Mouse (Mus musculus) cerebellum, adult (tissue): ENCODE measurements around the gene Mitf.
A peak's percentile ranks its signal among the peaks of the same experiment; 100 is the strongest.

Experiments
- ATAC-seq: cut with Nextera tagmentation; 2 replicates; pipeline ENCODE4 v1.9.2; 2017; ENCODE audit warnings: mild to moderate bottlenecking, moderate library complexity, mixed read lengths; ENCODE audit not compliant: insufficient number of reproducible peaks, low FRiP score, low TSS enrichment

The Mitf gene

DNA sequence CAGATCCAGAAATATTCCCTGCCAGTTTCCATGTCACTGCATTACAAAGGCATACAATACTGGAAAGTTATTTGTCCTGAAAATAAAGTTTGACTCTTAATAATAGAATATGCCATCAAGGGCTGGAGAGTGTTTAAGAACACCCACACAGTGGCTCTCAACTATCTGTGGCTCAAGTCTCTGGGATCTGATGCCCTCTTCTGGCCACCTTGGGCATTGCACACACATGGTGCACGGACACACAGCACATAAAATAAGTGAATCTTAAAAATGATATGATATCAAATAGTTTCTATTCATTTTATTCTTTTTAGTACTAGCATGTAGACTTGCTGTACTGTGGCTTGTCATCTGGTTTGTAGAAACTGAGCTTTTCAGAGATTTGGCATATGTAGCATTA is 198.7 kb downstream of the Mitf start:
- ATAC-seq, result no peak

DNA sequence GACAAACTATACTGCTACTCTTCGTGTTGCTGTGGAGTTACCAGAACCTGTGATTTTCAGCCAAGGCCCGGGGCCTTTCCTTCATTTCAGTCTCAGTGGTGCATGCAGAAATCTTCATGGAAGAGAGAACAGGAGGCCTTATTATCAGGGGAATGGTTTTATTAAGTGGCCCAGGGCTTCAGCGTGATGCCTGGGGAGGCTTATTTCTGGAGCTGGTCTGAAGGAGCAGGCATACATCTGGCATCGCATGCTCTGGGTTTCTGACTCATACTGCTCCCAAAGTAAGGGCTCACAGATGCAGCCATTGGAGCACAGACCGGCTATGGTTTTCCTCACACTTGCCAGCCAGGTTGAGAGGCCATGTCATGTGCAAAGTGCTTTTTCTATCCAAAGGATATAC is 208.2 kb downstream of the Mitf start:
- ATAC-seq, result no peak

DNA sequence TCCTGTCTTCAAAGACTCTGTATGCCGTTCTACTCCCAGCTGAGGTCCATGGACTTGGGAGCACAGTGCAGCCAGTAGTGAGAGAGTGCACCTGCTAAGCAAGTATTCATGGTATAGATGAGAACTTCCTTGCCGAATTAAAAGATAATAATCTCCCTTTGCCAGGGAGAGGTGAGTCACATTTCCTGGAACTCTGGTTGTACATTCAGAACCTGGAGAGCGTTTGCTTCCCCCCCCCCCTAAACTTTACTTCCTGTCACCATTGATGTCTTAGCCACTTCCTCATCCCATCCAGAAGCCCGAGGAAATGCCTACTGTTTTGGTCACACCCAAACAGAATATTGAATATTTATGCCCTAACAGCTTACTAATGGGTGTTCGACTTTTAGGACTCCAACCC is 209.0 kb downstream of the Mitf start:
- ATAC-seq, result no peak

DNA sequence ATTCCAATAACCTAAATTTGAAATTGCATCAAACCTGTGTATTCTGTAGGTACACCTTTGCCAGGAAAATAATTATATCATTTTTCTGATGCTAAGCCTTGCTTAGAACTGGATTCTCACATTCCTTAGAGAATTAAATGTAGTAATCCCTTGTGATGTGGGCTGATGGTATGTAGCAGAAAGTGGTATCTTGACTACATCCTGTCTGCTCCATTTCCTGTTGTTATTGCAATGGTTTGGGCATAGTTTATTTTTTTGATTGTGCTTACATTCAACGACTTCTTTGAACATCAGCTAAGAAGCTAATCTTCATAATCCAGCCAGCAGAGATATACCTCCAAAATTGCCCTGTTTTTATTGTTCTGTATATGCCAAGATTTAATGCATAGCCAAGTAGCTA is 217.0 kb downstream of the Mitf start:
- ATAC-seq, result no peak

DNA sequence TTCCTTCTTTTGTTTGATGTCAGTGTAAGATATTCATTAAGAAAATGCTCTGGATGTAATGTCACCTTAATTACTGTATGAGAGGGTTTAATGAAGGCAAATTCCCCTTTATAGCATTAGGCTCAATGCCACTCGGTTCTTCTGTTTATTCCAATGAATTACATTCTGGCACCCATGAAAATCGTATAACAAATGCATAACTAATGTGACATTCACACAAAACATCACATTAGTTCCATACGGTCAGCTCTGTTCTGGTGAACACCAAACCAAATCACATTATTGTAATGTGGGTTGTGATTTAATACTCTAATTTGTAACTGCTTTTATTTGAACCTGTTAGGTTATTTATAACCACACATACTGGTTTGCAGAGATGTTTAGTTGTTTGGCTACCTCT is 231.7 kb downstream of the Mitf start:
- no peak for ATAC-seq

DNA sequence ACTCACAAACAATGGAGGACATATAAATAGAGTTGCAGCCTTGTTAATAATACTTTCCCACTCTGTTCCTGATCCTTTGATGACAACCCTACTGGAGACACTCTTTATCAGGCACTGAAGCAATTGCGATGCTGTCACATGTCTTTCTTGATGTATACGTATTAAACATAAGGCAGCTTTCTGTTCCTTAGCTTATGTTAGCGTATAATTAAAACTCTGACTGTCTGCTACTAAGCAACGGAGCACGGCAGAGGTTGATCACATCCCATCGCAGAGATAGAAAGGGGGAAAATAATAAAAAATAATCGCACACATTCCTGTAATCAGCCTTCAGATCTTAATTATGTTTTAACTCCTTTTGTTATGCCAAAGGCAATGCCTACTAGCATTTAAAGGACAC is 234.9 kb downstream of the Mitf start:
- no peak for ATAC-seq

DNA sequence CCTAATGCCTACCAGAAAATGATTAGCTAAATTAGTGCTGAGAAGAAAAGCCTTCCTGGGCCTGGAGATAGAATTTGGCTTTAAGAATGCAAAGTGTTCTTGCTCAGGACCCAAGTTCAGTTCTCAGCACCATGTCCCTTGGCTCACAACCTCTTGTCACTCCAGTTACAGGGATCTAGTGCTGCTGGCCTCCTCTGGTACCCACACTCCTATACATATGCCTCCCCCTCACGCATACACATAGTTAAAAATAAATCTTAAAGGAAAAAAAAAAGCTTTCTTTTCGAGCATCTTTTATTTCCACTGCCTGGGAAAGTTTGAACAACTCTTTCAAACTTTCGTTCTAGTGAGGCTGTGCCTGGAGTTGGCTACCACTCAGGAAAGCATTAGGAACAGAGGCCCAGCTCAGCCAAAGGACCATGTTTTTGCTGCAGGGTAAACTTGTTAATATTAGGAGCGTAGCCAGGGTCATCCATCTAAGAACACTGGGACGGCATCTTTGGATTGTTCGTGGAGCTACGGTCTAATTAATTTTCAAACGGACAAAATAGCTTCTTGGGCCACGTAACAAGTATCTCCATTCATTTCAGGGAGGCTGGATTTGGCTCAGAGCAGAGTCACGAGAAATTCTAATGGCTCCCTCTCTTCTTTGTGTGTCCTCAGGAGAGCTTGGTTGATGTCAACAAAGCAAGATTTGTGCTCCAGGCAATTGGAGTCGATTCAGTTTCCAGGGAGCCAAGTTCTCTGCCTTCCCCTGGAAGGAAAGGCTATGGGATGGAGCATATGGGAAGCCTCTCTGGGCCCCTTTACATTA is 239.7 kb downstream of the Mitf start:
- ATAC-seq, result peak; percentile 6; the same call in 1 of the 2 replicates

DNA sequence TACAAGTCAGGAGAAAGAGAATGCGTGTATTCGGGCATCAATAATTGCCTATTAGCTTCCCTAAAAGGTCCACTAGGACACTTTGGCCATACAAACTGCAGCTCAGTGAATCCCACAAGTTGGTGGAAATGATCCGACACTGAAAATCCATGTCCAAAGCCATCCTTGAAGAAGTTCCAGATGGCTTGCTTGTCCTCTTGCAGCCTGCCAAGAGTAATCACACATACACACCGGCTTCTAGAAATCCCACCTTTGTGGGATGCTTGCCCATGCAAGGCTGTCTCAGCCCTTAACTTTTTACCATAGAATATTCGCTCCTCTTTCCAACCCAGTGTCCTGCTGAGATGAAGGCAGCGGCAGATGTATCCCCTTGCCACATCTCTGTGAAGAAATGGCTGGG is 240.9 kb downstream of the Mitf start:
- ATAC-seq, result no peak

DNA sequence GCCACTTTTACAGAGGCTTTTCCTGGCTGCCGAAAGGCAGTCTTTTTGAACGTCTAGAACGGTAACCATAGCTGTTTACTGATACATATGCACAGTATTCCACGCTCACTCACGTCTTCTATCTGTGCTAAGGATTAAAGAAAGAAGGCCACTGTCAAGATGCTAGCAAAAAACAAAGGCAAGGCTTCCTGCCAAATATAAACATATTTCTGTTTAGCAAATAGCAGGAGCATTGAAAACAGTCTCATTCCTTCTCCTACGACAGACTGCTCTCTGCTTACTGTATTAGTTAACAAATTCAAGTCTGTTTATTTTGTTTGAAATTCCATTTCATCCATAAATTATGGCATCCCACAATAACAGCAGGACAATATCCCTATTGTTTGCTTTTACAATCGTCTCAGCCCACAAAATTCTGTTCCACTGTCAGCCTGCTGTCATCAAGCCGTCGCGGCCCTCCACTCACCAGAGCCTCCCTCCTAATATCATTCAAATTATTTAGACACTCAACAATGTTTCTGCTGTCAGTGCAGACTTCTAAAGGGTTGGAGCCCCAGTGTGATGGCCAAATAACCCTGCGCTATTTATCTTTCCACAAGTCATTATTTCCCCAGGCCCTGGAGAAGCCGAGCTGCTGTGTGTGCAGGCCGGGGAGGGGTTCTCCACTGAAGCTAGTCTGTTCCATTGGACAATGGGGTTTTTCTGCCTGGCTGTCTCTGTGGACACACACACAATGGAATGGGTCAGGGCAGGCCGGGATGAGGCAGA is 242.0 kb downstream of the Mitf start:
- ATAC-seq, result no peak

DNA sequence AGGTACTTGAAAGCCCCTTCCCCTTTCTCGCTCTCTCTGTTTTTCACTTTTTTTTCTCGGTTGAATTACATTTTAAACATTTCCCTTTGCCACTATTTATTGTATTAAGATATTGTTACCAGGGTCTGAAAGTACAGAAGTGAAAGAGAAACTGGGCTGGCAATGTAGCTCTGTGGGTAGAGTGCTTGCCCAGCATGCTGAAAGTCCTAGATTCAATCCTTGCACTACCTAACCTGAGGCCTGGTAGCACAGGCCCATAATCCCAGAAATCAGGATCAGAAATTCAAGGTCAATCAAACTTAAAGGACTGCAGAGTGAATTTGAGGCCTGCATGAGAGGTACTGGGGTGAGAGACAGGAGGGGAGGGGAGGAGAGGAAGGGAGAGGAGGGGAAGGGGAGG is 242.7 kb downstream of the Mitf start:
- ATAC-seq, result no peak

DNA sequence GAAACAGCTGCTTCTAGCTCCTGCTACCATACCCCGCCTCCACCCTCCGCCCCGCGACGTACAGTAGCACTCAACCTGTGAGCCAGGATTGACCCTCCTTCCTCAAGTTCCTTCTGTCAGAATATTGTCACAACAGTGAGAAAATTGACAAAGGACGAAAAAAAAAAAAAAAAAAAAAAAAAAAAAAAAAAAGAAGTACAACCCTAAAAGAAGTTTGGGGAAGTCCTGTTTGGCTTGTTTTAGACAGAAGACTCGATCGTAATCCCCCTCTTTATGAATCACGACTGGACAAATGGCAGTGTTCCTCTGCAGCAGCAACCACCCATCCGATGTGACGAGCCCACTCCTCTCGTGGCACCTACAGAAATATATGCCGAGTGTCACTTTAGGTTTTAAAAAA is 255.0 kb downstream of the Mitf start:
- ATAC-seq, result no peak

DNA sequence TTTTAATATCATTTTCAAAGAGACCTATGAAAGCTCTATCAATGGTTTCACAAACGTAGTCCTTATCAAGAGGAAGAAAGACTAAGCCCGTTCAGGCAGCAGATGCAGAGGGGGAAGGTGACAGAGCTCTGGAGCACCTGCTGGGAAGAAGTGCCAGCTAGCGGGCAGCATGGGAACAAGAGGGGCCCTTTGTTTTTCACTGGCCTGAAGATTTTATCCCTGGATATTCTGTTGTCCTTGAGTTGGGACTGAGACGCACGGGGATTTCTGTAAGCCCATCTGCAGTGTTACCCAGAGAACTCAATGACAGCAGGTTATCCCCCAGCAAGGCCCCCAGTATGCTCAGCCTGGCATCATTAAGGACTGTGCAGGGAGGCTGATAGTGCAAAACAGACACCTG is 258.1 kb downstream of the Mitf start:
- ATAC-seq, result no peak

DNA sequence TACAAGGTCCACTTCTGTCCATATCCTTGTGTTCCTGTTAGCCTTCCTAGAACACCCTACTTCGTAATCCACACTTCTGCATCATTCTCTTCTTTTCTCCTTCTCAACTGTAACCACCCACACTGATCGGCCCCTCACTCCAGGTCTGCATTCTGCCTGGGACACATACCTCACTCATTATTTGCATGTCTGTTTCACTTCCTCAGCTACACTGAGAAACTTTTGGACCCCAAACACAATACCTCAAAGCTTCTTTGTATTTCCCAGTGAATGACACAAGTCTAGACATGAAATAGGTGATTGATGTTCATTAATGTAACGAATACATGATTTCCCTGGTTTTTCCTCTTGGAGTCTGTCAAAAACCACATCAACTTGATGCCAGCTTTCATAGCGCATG is 259.6 kb downstream of the Mitf start:
- no peak for ATAC-seq
